Mouse (Mus musculus) layer of hippocampus, postnatal 36 days (tissue): ENCODE results near the gene Oit1. TPM values are rescaled to one million over a fixed set of nuclear protein-coding genes. Genes with fewer than 3 reads are reported as not detected.

Experiments
- total RNA-seq, 2 experiments: library from RNA; stranded (reverse); gene quantifications; 2 replicates each; pipeline ENCODE4 v1.2.3; 2021

Gene Oit1
- total RNA-seq, 2 experiments from 2014 or later, result not detected

Other genes with a start within 250 kb of the Oit1 start
- gene Pdhb, start 205.7 kb downstream of the Oit1 start, total RNA-seq, result 100 to 1,000 TPM; 185 to 197 TPM
- gene Kctd6, start 164.6 kb downstream of the Oit1 start, total RNA-seq, result 10 to 100 TPM; 76.1 to 78.8 TPM
- gene Acox2, start 119.4 kb downstream of the Oit1 start, total RNA-seq, result not detected
- gene Fam107a, start 60.7 kb downstream of the Oit1 start, total RNA-seq, result 100 to 1,000 TPM; 250 to 311 TPM